Mouse (Mus musculus) liver, adult 2 months (tissue): ENCODE measurements around the gene Snd1. TPM values are rescaled to one million over a fixed set of nuclear protein-coding genes. Genes with fewer than 3 reads are reported as not detected.

Experiments used
- DNase-seq: peaks from one replicate; pipeline ENCODE4 v3.0.0-alpha.2; 2011; ENCODE audit warnings: low read depth, low spot score; ENCODE audit errors: extremely low read depth
- H3K27ac ChIP-seq: fragments of 200-500 bp; replicated peaks from 2 replicates; pipeline ENCODE4 v1.5.1; 2012; ENCODE audit warnings: low read depth, mild to moderate bottlenecking, control low read depth, inconsistent platforms, low read length; ENCODE audit not compliant: insufficient read depth
- H3K27me3 ChIP-seq: fragments of 200-500 bp; 2 replicates; pipeline ENCODE4 v1.6.1; 2012; ENCODE audit warnings: mild to moderate bottlenecking, moderate library complexity, low read length, inconsistent platforms; ENCODE audit not compliant: control insufficient read depth, insufficient read depth
- H3K36me3 ChIP-seq: fragments of 200-500 bp; 2 replicates; pipeline ENCODE4 v1.6.1; 2012; ENCODE audit warnings: low read length, inconsistent platforms; ENCODE audit not compliant: control insufficient read depth, insufficient read depth
- H3K4me1 ChIP-seq: fragments of 200-500 bp; 2 replicates; pipeline ENCODE4 v1.6.1; 2011; ENCODE audit warnings: low read length; ENCODE audit not compliant: control insufficient read depth, insufficient read depth
- H3K4me3 ChIP-seq: fragments of 200-500 bp; 2 replicates; pipeline ENCODE4 v1.5.1; 2011; ENCODE audit warnings: low read depth, mild to moderate bottlenecking, control low read depth, low read length, moderate library complexity; ENCODE audit not compliant: insufficient read depth
- H3K79me2 ChIP-seq: fragments of 200-500 bp; 2 replicates; pipeline ENCODE4 v1.6.1; 2012; ENCODE audit warnings: inconsistent platforms, mild to moderate bottlenecking, low read length, moderate library complexity; ENCODE audit not compliant: control insufficient read depth, insufficient read depth
- H3K9ac ChIP-seq: fragments of 200-500 bp; 2 replicates; pipeline ENCODE4 v1.6.1; 2012; ENCODE audit warnings: low read depth, mild to moderate bottlenecking, control low read depth, inconsistent platforms, low read length
- CTCF ChIP-seq: fragments of 200-500 bp; IDR thresholded peaks from 2 replicates; pipeline ENCODE4 v1.5.1; 2011; ENCODE audit warnings: low read depth, low read length, control low read depth
- POLR2A ChIP-seq: fragments of 200-500 bp; IDR thresholded peaks from 2 replicates; pipeline ENCODE4 v1.6.1; 2011; ENCODE audit warnings: low read length, control low read depth; ENCODE audit not compliant: insufficient read depth; ENCODE audit errors: extremely low read depth
- WGBS: fragments of 180-500 bp; shearing (Covaris S2); methylation state at CpG from one replicate; pipeline ENCODE4 v1.1.7; 2018; 5-methylcytosine and 5-hydroxymethylcytosine counted together
- polyA plus RNA-seq: library from polyadenylated mRNA; depleted of rRNA; stranded (reverse); fragments of >200 nt; gene quantifications from 2 replicates; pipeline ENCODE4 v1.2.3, GENCODE M21; 2012
- total RNA-seq: library from RNA; depleted of rRNA; stranded (reverse); fragments of >200 nt; gene quantifications from 2 replicates; pipeline ENCODE4 v1.2.3, GENCODE M21; 2014

Snd1 gene
- total and polyA plus RNA-seq, 2 experiments = 64.2 to 88.6 TPM

DNA sequence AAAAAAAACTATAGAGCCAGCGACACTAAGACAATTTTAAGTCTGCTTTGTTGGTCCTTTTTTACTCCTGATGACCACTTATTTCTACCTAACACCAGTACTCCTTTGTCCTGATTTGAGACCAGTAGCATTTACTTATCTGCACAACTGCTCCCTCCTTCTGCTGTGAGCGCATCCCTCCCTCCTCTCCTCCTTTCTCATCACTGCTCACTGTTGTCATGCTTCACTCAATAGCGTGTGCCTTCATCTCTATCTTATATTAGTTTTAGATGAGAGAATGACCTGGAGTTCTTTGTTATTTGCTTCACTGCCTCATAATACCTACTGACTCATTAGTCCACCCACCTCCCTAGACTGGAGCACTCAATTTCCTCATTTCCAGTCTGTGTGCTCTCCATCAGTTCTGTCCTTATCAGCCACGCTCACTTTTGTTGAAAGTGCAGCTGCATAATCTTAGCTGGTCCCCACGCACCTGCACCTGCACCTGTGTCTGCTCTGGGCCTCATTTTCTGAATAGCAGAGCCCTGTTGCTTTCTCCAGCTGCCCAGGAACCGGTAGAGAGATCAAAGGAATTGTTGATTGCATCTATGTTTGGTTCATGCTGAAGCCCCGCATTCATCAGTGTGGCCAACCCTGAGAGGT lies 242.4 kb downstream of the Snd1 start:
- no peak overlapping the region for H3K9ac ChIP-seq
- DNase-seq = no peak
- H3K79me2 ChIP-seq = peaks cover 2% of the 10 kb centered on the region; the same call in 1 of the 2 replicates
- H3K27me3 ChIP-seq = no peaks in the 10 kb centered on the region
- H3K36me3 ChIP-seq = no peaks in the 10 kb centered on the region
- TF ChIP-seq CTCF (no peak), POLR2A (no peak)
- H3K4me3 ChIP-seq = no peak overlapping the region
- WGBS = 89% methylated on average over 7 of the region's 7 CpGs
- H3K4me1 ChIP-seq = no peaks in the 10 kb centered on the region; the same call in 1 of the 2 replicates
- no peak overlapping the region for H3K27ac ChIP-seq

GRCm38 (mm10) chr6:28717845-28718237 lies 242.9 kb downstream of the Snd1 start:
- no peak overlapping the region for H3K27ac ChIP-seq
- TF ChIP-seq POLR2A = no peak
- no peak for TF ChIP-seq CTCF
- H3K79me2 ChIP-seq = no peaks in the 10 kb centered on the region; the same call in 1 of the 2 replicates
- H3K4me3 ChIP-seq = no peak overlapping the region
- H3K36me3 ChIP-seq = no peaks in the 10 kb centered on the region
- no peaks in the 10 kb centered on the region for H3K27me3 ChIP-seq
- no peaks in the 10 kb centered on the region; the same call in 1 of the 2 replicates for H3K4me1 ChIP-seq
- no peak for DNase-seq
- 45% methylated on average over 4 of the region's 4 CpGs for WGBS
- no peak overlapping the region for H3K9ac ChIP-seq

- TF ChIP-seq CTCF (no peak), POLR2A (no peak)
- H3K4me3 ChIP-seq = no peak overlapping the region
Measured at GRCm38 (mm10) chr6:28720391-28721171, 245.6 kb downstream of the Snd1 start.

DNA sequence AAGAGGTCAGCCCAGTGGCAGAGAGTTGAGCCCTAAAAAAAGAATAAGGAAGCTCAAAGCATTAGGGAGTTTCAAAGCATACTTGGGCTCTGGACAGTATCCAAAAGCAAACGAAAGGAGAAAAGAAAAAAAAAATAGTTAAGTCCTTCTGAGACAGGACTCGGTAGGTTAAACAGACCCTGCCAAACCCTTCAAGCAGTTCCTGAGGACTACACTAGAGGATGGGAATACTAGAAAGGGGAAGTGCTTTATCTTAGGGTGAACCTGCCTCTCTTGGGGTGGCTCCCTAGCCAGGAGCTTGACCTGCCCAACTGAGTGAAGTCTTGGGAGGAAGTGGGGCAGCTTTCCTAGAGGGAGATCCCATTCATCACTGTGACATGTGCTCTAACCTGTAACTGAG lies 248.1 kb downstream of the Snd1 start:
- Histone ChIP-seq H3K27me3 (no peaks in the 10 kb centered on the region), H3K27ac (no peak overlapping the region), H3K9ac (no peak overlapping the region), H3K36me3 (peaks cover 9% of the 10 kb centered on the region), H3K4me3 (no peak overlapping the region), H3K79me2 (peaks cover 4% of the 10 kb centered on the region; the same call in 1 of the 2 replicates), H3K4me1 (no peaks in the 10 kb centered on the region)
- DNase-seq = no peak
- 73% methylated on average over 2 of the region's 2 CpGs for WGBS
- TF ChIP-seq CTCF (no peak), POLR2A (no peak)

More at GRCm38 (mm10) chr6:28720391-28721171, 245.6 kb downstream of the Snd1 start:
- H3K79me2 ChIP-seq = peaks cover 1% of the 10 kb centered on the region; the same call in 1 of the 2 replicates
- no peaks in the 10 kb centered on the region for H3K4me1 ChIP-seq
- H3K27ac ChIP-seq = no peak overlapping the region
- no peak for DNase-seq
- peaks cover 4% of the 10 kb centered on the region for H3K36me3 ChIP-seq
- 87% methylated on average over 9 of the region's 9 CpGs for WGBS
- no peak overlapping the region for H3K9ac ChIP-seq
- H3K27me3 ChIP-seq = no peaks in the 10 kb centered on the region

DNA sequence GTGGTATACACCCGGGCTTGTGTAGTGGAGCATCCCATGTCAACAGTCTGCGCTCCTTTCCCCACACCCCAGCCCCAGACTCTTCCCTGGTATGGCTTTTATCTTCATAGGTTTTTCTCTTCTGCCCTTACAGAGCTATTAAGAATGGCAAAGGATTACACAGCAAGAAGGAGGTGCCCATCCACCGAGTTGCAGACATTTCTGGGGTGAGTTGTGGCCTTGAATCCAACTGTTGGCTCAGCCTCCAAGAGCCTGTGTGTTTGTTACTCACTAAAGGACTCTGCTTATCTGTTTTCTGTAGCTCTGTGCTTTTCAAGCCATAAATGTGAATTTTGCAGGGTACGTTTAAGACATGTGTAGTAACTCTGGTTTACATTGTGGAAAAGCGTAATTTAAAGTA lies 249.8 kb downstream of the Snd1 start:
- WGBS = 89% methylated on average over 5 of the region's 5 CpGs
- peaks cover 8% of the 10 kb centered on the region; the same call in 1 of the 2 replicates for H3K79me2 ChIP-seq
- H3K27me3 ChIP-seq = no peaks in the 10 kb centered on the region
- no peak overlapping the region for H3K4me3 ChIP-seq
- H3K4me1 ChIP-seq = no peaks in the 10 kb centered on the region; the same call in 1 of the 2 replicates
- no peak overlapping the region for H3K27ac ChIP-seq
- no peak overlapping the region for H3K9ac ChIP-seq
- TF ChIP-seq CTCF (no peak), POLR2A (no peak)
- no peak for DNase-seq
- peaks cover 9% of the 10 kb centered on the region for H3K36me3 ChIP-seq
